Mouse (Mus musculus) hindbrain, postnatal 0 days (tissue): ENCODE results near the gene Tnnc2. TPM values are rescaled to one million over a fixed set of nuclear protein-coding genes. Genes with fewer than 3 reads are reported as not detected.
A peak's percentile ranks its signal among the peaks of the same experiment; 100 is the strongest.

Source experiments
- ATAC-seq: fragments of 200-750 bp; cut with Nextera tagmentation; 2 replicates; pipeline ENCODE4 v1.8.0; 2017; ENCODE audit warnings: mild to moderate bottlenecking, moderate TSS enrichment, moderate library complexity
- DNase-seq: peaks from one replicate; pipeline ENCODE4 v3.0.0-alpha.2; 2015; ENCODE audit warnings: low spot score
- H3K27ac ChIP-seq: fragments of 300-500 bp; sonication (generic); 2 replicates; pipeline ENCODE4 v1.5.1; 2014; ENCODE audit warnings: mild to moderate bottlenecking
- H3K27me3 ChIP-seq: fragments of 300-500 bp; sonication (generic); 2 replicates; pipeline ENCODE4 v1.6.1; 2014; ENCODE audit warnings: low read length, mixed read lengths; ENCODE audit not compliant: insufficient read depth
- H3K36me3 ChIP-seq: fragments of 300-500 bp; sonication (generic); 2 replicates; pipeline ENCODE4 v1.6.1; 2014; ENCODE audit warnings: low read length, mixed read lengths; ENCODE audit not compliant: insufficient read depth
- H3K4me1 ChIP-seq: fragments of 300-500 bp; sonication (generic); 2 replicates; pipeline ENCODE4 v1.6.1; 2014; ENCODE audit warnings: antibody characterized with exemption, low read length, mixed read lengths; ENCODE audit not compliant: insufficient read depth
- H3K4me2 ChIP-seq: fragments of 300-500 bp; sonication (generic); 2 replicates; pipeline ENCODE4 v1.6.1; 2014; ENCODE audit warnings: low read depth, mild to moderate bottlenecking, low read length, moderate library complexity, mixed read lengths
- H3K4me3 ChIP-seq: fragments of 300-500 bp; sonication (generic); 2 replicates; pipeline ENCODE4 v1.5.1; 2014; ENCODE audit warnings: low read length
- H3K9ac ChIP-seq: fragments of 300-500 bp; sonication (generic); replicated peaks from 2 replicates; pipeline ENCODE4 v1.6.1; 2014; ENCODE audit warnings: mild to moderate bottlenecking, low read length, moderate library complexity, mixed read lengths
- H3K9me3 ChIP-seq: fragments of 300-500 bp; sonication (generic); 2 replicates; pipeline ENCODE4 v1.6.1; 2016; ENCODE audit warnings: low read length, mixed read lengths
- CTCF ChIP-seq: IDR thresholded peaks from 2 replicates; pipeline ENCODE4 v1.5.1; 2016; ENCODE audit warnings: antibody characterized with exemption, control low read depth, low read depth
- WGBS: fragments of 180-500 bp; shearing (Covaris S2); extraction: QIAGEN DNeasy Blood & Tissue Kit; methylation state at CpG from one replicate; pipeline ENCODE4 v1.1.7; 2014; 5-methylcytosine and 5-hydroxymethylcytosine counted together
- polyA plus RNA-seq: library from polyadenylated mRNA; unstranded; fragments of >200 nt; fragmentation: Nextera tagmentation; extraction: Ambion mirVana; gene quantifications from 2 replicates; pipeline ENCODE4 v1.2.1, GENCODE M21; 2015
- total RNA-seq: library from RNA; depleted of rRNA; stranded (reverse); fragments of >200 nt; gene quantifications from 2 replicates; pipeline ENCODE4 v1.2.3, GENCODE M21; 2014

Gene Tnnc2
- total and polyA plus RNA-seq, 2 experiments from 2014 or later, result 0.30 TPM; not detected in 1

DNA sequence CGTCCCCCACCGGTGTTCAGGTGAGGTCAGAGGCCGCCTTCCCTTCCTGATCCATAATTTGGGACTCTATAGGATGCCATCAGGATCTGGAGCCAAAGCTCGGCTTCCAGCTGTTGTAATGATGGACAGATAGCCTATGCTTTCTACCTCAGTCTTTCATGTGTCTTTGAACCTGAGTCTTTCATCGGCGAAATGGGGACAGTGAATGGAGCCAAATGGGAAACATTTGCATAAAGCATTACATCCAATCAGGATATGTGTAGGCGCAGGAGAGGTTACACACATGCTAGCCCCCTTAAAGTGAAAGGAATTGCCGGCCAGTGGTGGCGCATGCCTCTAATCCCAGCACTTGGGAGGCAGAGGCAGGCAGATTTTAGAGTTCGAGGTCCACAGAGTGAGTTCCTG lies 43.4 kb upstream of the Tnnc2 start:
- Histone ChIP-seq H3K36me3 (peaks cover 18% of the 10 kb centered on the region; the same call in 1 of the 2 replicates), H3K27ac (peak overlapping the region; percentile 95), H3K9ac (peak overlapping the region; percentile 61), H3K9me3 (no peaks in the 10 kb centered on the region), H3K4me2 (peak overlapping the region; percentile 62), H3K27me3 (no peaks in the 10 kb centered on the region), H3K4me1 (no peaks in the 10 kb centered on the region), H3K4me3 (peak overlapping the region; percentile 59)
- WGBS, result 2% methylated on average over 10 of the region's 10 CpGs
- DNase-seq (peak; percentile 72), ATAC-seq (peak; percentile 28; the same call in 1 of the 2 replicates)
- TF ChIP-seq CTCF, result peak; percentile 42

DNA sequence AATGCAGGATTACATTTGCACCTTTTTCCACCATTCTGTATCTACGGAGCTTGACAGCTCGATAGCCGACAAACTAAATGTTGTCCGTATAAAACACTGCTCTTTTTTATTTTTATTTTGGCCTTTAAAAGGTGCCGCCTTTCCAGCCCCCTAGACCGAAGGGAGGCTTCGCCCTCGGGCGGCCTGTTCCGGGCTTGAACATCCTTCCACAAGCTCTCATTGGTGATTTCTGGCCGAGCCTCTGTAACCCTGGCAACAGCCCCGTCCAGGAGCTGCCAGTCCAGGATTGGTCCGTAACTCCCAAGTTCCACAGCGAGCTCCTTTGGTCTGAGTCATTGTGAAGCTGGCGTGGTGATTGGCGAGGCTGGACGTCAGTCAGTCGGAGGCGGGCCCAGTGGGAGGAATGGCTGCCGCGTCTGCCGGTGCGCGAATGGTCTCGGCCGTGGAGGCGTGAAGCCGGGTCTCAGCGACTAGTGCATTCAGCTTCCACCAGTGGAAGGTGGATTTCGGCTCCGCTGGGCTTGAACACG lies 42.9 kb upstream of the Tnnc2 start, which contains the start of gene Zswim1:
TSS of gene Zswim1 (plus strand) at position 51 of the 530 bp plus-strand sequence.
- DNase-seq, result peak; percentile 99
- Histone ChIP-seq H3K4me2 (peak within 1 kb of the TSS; percentile 62), H3K9ac (peak within 1 kb of the TSS; percentile 61), H3K4me1 (no peaks in the 10 kb centered on the region), H3K36me3 (peaks cover 18% of the 10 kb centered on the region; the same call in 1 of the 2 replicates), H3K9me3 (no peaks in the 10 kb centered on the region), H3K27me3 (no peaks in the 10 kb centered on the region), H3K27ac (peak within 1 kb of the TSS; percentile 95), H3K4me3 (peak within 1 kb of the TSS; percentile 59)
- whole genome bisulfite sequencing, result under 1% methylated on average over 32 of the region's 32 CpGs
- 0 out of 2 replicates have a peak, but pooled peaks have one; percentile 1 for TF ChIP-seq CTCF
- peak; percentile 99 for ATAC-seq

DNA sequence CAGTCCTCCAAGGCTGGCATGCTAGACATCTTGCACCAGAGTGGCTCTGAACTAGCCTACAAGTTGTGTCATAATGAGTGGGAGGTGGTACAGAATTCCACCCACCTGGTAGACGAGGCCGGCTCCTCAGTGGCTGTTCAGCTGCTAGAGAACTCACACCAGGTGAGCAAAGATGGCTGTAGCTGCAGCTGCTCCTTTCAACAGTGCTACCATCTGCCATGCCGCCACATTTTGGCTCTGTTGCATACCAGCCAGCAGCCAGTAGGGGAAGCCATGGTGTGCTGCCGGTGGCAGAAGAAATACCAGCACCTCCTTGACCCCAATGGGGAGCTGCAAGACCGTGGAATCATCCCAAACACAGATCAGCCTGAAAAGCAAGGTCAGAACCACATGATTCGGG lies 41.3 kb upstream of the Tnnc2 start:
- TF ChIP-seq CTCF, result peak; percentile 22; the same call in 1 of the 2 replicates
- Histone ChIP-seq H3K9ac (no peak overlapping the region), H3K27ac (no peak overlapping the region), H3K9me3 (no peaks in the 10 kb centered on the region), H3K27me3 (no peaks in the 10 kb centered on the region), H3K4me2 (no peak overlapping the region), H3K4me3 (no peak overlapping the region), H3K4me1 (no peaks in the 10 kb centered on the region), H3K36me3 (peaks cover 12% of the 10 kb centered on the region; the same call in 1 of the 2 replicates)
- DNase-seq (no peak), ATAC-seq (no peak)
- 77% methylated on average over 6 of the region's 6 CpGs for WGBS

DNA sequence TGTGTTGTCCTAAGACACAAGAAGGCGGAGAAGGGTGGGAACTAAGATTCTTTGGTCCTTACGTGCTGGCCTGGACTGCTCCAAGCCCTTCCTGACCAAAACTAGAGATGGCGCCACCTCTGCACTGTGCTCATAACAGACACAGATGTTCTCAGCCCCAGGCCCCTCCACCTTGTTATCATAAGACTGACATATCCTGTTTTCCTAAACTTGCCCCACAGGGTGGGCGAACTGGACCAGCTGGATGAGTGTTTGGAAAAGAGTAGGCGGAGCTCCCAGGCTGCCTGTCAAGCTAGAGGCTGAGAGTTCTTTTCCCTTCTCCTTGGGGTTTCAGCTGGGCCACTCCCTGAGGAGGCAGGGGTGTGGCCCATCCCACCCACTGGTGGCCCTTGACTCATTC lies 37.9 kb upstream of the Tnnc2 start:
- H3K4me1 ChIP-seq, result no peaks in the 10 kb centered on the region
- no peak overlapping the region for H3K9ac ChIP-seq
- no peak overlapping the region for H3K4me2 ChIP-seq
- no peaks in the 10 kb centered on the region; the same call in 1 of the 2 replicates for H3K36me3 ChIP-seq
- no peak overlapping the region for H3K27ac ChIP-seq
- TF ChIP-seq CTCF, result peak; percentile 18; the same call in 1 of the 2 replicates
- no peak for DNase-seq
- H3K27me3 ChIP-seq, result no peaks in the 10 kb centered on the region
- no peak for ATAC-seq
- no peak overlapping the region for H3K4me3 ChIP-seq
- no peaks in the 10 kb centered on the region for H3K9me3 ChIP-seq
- WGBS, result 86% methylated on average over 5 of the region's 5 CpGs

DNA sequence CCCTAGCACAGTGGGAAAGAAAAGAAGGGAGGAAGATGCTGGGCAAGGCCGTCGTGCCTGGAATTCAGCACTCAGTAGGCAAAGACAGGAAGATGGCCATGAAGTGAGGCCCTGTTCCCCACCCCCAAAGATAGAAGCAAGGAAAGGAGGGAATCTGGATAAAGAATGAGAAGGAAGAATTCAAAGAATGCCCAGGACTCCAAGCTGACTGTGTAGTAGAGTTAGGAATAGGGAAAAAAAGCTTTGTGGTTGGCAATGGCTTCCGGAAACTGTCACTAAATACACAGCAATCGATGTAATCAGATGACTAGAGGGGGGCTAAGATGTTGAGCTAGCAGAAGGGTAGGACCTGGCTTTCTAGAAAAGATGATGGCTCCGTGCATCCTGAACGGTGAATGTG lies 37.4 kb upstream of the Tnnc2 start:
- 88% methylated on average over 6 of the region's 6 CpGs for WGBS
- no peak overlapping the region for H3K9ac ChIP-seq
- no peak overlapping the region for H3K4me3 ChIP-seq

DNA sequence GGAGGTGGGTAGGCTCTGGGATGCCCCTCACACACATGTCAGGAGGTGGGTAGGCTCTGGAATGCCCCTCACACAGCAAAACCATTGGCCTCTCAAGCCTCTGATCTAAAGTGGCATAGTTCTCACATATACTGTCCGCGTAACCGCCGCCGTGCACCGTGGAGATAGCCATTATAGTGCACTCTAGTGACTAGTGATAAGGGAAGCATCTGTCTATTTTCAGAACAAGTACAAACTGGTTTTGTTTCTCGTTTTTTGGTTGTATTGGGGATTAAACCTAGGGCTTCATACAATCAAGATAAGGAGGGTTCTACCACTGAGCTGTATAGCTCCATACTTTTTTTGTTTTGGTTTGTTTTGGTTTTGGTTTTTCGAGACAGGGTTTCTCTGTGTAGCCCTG lies 36.1 kb upstream of the Tnnc2 start:
- no peak overlapping the region for H3K27ac ChIP-seq
- no peak overlapping the region for H3K4me3 ChIP-seq
- no peaks in the 10 kb centered on the region for H3K36me3 ChIP-seq
- no peak for ATAC-seq
- H3K4me1 ChIP-seq, result no peaks in the 10 kb centered on the region
- 85% methylated on average over 8 of the region's 8 CpGs for WGBS
- no peak for TF ChIP-seq CTCF
- no peaks in the 10 kb centered on the region for H3K9me3 ChIP-seq
- no peak overlapping the region for H3K9ac ChIP-seq
- no peaks in the 10 kb centered on the region for H3K27me3 ChIP-seq
- no peak overlapping the region for H3K4me2 ChIP-seq
- no peak for DNase-seq

More for the DNA sequence above, 37.4 kb upstream of the Tnnc2 start:
- Histone ChIP-seq H3K27ac (no peak overlapping the region), H3K4me1 (no peaks in the 10 kb centered on the region), H3K36me3 (no peaks in the 10 kb centered on the region; the same call in 1 of the 2 replicates), H3K9me3 (no peaks in the 10 kb centered on the region), H3K27me3 (no peaks in the 10 kb centered on the region), H3K4me2 (no peak overlapping the region)
- no peak for TF ChIP-seq CTCF
- no peak for DNase-seq
- no peak for ATAC-seq

DNA sequence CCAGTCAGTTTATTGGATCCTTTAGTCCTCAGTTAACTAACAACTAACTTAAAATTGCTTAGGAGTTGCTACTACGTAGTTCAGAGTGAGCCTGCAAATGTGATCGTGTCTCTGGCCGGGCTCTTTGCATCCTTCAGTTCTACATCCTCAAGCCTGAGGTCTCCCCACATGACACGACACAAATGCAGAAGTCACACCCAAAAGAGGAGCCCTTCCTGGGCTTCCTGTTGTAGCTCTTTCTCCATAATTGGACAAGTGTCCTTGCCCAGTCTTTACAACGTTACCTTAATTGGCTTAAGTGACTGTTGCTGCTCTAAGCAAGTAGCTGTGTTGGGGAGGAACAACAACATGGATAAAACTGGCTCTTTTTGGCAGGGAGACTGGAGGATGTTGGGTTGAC lies 35.6 kb upstream of the Tnnc2 start:
- Histone ChIP-seq H3K4me3 (no peak overlapping the region), H3K9me3 (no peaks in the 10 kb centered on the region), H3K27me3 (no peaks in the 10 kb centered on the region), H3K9ac (no peak overlapping the region), H3K4me1 (no peaks in the 10 kb centered on the region), H3K4me2 (no peak overlapping the region), H3K36me3 (no peaks in the 10 kb centered on the region), H3K27ac (no peak overlapping the region)
- WGBS, result 91% methylated on average over 5 of the region's 5 CpGs
- no peak for DNase-seq
- no peak for TF ChIP-seq CTCF
- no peak for ATAC-seq
